Mouse (Mus musculus) cerebellum, postnatal 4 days (tissue): ENCODE data around the gene Pcgf6.
"Not testable (repeated sequence)": the region's sequence is repeated elsewhere in the genome, so short reads cannot be mapped to it uniquely, and the experiment has no call there.

Experiments used
- DNase-seq, 2 experiments: peaks; one replicate each; pipeline ENCODE4 v3.0.0; 2022; ENCODE audit warnings: low spot score in 2 of 2, mixed read lengths in 1 of 2

Pcgf6 gene

DNA sequence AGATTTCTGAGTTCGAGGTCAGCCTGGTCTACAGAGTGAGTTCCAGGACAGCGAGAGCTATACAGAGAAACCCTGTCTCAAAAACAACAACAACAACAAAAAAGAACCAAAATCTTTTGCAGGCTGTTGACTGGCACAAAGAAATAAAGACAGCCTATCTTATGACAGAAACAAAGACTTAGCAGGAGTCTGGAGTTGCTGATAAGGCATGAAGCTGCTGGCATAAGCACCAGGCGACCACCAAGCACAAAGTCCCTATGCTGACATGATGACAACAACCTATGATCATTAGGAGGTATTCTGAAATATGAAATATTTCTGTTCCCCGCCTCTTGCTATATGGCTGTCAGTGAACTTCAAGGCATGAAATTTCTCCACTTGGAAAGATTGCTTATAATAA lies 51.8 kb downstream of the Pcgf6 start:
- DNase-seq = no peak

DNA sequence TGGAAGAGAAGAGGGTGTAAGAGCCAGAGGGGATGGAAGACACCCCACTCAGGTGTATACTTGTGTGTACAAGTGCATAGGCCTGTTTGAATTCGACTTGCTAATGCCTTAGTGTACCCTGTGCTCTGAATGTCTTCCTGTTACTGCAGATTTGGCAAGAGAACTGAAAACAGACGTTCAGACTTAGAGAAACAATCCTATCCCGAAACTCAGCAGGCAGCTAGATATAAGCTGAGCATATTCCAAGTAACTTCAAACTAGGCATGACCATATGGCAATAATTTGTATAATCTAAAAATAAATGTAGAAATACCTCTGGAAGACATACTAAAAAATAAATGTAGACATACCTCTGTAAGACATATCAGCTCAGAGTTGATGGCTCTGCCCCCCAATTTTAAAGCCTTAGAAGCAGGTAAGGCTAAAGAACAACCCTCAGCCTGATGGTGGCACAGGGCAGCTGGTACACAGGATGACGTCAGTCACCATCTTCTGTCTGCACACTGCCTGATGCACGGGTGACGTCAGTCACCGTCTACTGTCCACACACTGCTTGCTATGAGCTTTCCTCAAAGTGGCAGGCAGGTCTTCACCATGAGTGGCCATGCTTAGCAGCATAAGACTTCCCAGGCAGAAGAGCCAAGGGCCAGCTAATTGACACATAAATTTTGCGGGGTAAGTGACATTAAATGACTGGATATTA lies 52.4 kb downstream of the Pcgf6 start:
- DNase-seq = no peak

DNA sequence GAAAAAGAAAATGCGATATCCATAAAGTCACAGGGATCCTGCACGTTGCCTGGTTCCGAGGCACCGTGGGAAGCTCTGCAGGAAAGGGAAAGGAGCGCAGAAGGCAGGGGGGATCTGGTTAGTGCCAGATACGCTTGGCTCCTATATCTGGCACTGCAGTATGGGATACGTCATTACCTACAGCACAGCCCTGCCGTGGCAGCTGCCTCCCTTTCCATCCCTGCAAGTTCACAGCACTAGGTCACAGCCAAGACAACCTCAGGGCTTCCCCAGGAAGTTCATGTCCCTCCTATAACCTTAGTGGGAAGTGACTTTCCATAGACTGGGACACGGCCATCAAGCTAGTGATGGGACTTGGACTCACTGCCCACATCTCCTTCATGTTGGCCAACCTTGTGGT lies 54.6 kb downstream of the Pcgf6 start:
- no peak for DNase-seq

DNA sequence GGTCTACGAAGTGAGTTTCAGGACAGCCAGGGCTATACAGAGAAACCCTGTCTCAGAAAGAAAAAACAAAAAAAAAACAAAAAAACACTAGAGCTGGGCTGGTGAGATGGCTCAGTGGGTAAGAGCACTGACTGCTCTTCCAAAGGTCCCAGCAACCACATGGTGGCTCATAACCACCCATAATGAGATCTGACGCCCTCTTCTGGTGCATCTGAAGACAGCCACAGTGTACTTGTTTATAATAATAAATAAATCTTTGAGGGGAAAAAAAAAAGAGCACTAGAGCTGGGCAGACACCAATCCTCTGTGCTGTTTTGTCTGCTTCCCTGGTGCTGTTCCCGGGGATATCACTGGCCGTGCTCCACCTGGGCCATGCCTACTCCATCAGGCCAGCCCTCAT lies 58.4 kb downstream of the Pcgf6 start:
- DNase-seq = not testable (repeated sequence)

DNA sequence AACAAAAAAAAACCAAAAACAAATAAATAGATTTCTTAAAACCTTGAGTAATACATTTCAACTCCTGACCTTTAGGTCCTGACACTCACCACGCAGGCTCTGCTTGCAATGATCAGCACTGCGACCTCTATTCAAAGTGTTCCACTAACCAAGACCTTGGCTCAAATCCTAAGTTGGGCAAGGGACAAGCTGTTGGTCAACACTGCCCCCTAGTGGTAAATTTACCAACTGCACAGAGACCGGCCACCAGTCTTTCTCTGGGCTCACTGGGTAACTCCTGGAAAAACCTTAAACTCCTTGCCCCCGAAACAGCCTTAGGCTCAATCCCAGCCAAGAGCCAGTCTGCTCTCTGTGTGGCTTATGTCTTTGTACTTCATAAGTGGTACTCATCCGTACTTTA lies 59.6 kb downstream of the Pcgf6 start:
- peak; percentile 77 to 90 for DNase-seq

DNA sequence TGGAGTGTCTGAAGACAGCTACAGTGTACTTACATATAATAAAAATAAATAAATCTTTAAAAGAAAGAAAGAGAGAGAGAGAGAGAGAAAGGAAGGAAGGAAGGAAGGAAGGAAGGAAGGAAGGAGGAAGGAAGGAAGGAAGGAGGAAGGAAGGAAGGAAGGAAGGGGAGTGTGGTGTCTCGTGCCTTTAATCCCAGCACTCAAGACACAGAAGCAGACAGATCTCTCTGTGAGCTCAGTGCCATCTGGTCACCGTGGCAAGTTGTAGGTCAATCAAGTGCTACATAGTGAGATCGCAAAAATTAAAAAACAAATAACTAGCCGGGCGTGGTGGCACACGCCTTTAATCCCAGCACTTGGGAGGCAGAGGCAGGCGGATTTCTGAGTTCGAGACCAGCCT lies 60.1 kb downstream of the Pcgf6 start:
- not testable (repeated sequence) for DNase-seq

DNA sequence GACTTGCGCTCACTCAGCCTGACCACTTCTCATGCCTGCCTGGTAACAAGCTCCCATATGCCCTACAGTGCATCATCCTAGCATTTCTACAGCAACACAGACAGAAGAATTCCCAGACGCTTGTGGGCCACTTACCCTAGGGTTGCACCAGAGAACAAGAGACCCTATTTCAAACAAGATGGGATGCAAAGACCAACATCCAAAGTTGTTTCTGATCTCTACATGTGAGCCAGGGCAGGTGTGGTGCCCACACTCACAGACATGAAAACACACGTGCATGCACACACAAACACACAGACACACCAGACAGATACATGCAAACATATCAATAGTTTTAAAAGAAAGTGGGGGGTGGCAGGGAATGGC lies 60.6 kb downstream of the Pcgf6 start:
- no peak for DNase-seq

DNA sequence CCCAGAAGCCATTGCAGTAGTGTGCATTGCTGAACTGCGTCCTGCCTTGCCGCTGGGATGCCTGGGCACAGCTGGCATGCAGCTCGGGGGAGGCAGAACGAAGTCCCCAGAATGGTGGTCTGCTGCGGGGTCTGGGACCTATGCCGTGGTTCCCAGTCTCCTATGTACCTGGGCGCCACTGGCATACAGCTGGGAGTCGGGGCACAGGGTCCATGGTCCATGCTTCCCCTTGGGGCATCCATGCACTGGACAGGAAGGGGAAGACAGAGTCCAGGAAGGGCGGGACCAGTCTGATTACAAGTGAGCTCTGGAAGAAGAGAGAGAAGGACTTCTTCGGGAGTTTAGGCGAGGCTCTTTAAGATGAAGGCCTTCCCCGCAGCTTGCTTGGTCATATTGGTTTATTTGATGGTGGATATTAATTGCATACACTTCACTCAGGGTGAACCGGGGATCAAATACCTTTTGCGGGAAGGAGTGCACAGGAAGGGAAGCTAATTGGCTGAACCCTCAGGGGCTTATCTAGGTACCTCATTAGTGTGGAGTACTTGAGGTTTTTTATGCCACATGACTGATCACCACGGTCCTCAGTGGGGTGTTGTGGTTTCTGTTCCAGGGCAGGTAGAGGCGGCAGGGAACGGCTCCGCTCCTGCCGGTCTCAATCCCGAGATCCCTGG lies 61.1 kb downstream of the Pcgf6 start:
- DNase-seq = no peak

DNA sequence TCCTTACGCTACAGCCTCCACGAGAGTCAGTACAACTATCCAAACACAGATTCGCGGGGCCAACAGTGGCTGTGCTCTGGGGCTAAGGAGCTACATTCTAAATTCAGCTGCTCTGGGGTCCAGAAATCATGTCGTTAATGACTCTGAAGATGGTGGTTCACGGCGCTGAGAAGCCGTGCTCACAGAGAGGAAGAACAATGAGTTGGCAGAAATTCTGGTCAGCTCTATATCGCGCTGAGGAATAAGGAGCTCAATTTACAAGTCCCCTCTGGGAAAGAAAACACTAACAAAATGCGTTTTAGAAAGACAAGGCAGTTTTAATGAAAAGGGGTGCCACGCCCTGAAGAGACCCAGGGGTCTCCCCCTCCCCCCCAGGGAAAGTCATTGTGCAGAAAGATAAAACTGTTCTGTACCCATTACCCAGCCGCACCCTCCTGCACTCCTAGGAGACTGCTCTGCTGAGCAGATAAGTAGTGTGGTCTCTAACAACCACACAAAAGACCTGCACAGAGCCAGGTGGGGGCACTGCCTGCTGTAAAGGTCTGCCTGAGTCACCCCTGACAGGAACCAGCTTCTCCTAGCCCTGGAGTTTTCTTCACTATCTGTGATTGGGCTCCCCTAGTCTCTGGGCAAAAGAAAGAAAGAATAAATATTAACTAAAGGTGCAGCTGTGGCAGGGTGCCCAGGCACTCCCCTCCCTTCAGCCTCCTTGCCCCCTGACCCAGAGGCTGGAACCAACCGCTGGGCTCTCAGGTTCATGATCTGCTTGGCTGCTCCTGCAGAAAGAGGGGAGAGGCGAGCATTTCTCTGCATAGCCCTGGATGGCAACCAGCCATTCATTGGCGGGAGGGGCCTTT lies 62.2 kb downstream of the Pcgf6 start:
- no peak for DNase-seq

DNA sequence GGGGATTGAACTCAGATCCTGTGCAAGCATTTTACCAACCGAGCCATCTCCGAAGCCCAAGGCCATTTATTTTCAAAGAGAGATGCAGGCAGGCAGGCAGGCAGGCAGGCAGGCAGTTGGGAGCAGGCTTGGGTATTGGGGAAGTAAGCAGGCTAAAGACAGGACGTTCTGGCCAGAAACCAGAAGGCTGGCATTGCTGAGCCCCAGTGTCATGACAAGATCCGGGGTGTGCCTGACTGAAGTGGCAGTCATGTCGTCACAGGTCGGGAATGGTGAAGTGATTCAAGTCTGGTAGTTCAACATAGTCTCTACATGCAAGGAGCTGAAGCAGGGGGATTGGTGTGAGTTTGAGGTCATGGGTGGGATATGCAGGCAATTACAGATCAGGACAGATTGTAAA lies 63.1 kb downstream of the Pcgf6 start:
- no peak for DNase-seq

DNA sequence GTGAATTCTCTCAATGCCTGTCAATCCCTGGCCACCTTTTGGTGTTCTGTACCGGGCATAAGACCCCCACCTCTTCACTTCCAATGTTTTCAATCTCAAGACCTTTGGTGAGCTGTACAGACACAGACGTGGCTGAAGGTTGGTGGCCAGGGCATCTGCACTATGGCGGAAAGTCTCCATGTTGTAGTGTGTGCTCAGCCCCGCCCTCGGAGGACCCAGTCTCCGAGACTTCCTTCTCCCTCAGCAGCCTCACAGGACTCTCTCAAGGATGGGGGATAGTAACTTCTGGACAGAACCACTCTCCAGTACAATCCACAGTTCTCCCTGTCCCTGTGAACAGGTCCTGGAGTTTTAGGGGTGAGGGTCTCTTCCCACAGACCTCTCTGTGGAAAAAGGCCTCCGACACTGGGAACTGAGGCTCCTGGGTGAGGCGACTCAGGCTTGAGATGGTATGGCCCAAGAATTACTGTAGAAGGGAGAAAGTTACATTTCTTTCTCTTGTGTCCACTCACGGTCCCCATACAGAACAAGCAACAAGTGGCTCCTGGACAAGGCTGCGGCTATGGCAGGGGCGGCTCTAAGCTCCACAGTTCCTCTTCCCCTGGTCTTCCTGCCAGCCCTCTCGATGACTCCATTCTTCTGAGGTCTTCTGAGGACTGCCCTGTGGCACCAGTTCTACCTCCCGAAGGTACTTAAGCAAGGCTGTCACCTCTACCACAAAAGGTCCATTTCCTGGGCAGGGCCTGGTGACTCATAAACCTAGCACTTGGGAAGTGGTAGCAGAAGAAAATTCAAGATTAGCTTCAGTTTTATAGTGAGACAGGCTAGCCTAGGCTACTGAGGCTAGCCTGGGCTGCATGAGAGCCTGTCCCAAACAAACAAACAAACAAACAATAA lies 65.7 kb downstream of the Pcgf6 start:
- no peak for DNase-seq

DNA sequence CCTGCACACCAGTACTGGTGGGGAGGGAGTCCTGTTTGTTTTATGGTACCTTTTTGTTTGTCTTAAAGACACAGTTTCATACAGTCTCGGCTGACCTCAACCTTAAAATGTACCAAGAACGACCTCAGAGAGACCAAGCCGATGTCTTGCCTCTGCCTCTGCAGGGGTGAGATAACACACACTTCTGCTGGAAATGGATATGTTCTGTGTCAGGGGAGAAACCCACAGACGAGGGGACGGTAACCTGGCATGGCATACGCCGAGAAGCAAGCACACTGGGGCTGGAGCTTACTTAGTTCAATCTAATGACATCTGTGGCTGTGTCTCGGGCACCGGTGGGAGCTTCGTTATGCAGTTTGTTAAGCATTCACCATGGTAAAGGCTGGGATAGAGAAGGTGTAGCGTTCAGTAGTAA lies 66.7 kb downstream of the Pcgf6 start:
- DNase-seq = no peak
